Mouse (Mus musculus): ENCODE measurements around the gene Ano4.
"Not testable (repeated sequence)": the region's sequence is repeated elsewhere in the genome, so short reads cannot be mapped to it uniquely, and the experiment has no call there.

Gene Ano4

DNA sequence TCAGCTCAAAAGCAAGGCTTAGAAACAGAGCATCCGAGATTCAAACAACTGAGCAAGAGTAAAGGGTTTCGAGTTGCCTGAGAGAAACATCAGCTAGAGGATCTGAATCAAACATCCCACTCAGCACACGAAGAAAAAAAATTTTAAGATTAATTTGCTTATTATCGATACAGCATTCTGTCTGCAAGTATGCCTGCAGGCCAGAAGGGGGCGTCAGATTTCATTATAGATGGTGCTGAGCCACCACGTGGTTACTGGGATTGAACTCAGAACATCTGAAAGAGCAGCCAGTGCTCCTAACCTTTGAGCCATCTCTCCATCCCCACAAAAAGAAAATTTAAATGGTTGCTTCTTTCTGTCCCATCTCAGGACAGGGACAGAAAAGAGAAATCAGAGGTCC lies 223.2 kb downstream of the Ano4 start:
- no peak for DNase-seq (ENCODE audit: low spot score)

- DNase-seq (ENCODE audit: low spot score) = no peak
Measured at GRCm38 (mm10) chr10:89114381-89114780, 230.2 kb downstream of the Ano4 start.

DNA sequence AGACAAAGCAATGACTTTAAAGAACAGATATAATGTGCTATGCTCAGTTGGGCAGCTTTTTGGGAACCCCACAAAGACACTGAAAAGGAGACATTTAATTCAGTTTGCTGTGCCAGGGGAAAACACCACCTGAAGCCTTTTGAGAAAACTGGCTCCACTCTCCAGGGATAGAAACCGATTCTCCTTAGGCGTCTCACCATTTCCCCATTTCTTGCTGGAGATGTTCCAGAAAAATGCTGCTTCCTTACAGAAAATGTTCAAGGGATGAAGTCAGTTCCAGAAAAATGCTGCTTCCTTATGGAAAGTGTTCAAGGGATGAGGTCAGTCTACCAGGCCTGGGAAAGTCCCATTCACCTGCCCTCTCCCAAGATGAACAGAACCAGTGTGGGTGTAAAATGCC lies 233.1 kb downstream of the Ano4 start:
- DNase-seq (ENCODE audit: low spot score) = no peak

DNA sequence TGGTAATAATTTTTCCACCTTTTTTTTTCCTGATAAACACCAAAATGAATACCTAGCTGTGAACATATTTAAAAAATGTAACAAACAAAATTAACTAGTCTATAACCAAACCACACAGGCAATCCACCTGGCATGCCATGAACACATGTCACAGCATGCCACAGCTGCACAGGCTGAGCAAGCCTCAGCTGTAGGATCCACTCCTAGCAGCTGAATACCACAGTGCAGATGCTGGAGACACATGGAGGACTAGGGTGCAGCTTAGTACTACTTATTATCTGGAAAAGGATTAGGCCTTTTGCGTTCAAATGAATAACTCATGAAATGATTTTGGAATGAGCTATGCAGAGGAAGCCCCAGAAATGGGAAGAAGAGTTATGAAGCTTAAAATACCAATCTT lies 233.6 kb downstream of the Ano4 start:
- DNase-seq (ENCODE audit: low spot score) = no peak

- no peak for DNase-seq (ENCODE audit: low spot score)
Measured at GRCm38 (mm10) chr10:89103594-89103993, 241.0 kb downstream of the Ano4 start.

DNA sequence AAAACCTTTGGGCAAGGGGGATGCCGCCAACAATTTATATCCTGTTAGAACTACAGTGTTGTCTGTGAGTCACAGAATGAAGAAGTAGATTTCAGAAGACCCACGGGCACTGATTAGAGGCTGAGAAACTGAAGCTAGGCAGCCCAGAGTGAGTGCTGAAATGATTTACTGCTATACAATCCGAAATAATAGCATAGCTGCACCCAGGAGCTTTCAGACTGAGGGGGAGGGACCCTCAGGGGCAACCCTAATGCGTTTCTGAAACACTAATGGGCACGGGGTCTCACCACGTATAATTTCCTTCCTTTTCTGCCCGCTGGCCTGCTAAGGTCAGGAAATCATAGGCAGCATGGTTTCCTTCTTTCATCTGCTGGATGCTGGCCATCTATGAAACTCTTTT lies 242.5 kb downstream of the Ano4 start:
- no peak for DNase-seq (ENCODE audit: low spot score)

DNA sequence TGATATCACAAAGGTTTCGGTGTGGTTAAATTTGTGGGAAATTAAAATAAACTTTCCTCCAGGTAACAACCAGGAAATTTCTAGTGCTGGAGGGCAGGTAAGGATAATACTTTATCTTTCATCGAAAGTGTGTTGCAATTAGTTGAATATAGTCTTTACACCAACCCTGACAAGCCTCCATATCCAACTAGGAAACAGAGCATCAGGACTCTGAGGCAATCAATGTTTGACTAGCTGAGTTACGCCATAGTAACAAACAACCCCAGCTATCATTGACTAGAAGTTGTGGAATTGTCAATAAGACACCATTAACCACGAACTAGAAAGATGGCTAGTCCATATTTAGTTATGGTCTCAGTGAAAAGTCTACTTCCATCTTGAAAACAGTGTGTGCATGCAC lies 246.4 kb downstream of the Ano4 start:
- no peak for DNase-seq (ENCODE audit: low spot score)

DNA sequence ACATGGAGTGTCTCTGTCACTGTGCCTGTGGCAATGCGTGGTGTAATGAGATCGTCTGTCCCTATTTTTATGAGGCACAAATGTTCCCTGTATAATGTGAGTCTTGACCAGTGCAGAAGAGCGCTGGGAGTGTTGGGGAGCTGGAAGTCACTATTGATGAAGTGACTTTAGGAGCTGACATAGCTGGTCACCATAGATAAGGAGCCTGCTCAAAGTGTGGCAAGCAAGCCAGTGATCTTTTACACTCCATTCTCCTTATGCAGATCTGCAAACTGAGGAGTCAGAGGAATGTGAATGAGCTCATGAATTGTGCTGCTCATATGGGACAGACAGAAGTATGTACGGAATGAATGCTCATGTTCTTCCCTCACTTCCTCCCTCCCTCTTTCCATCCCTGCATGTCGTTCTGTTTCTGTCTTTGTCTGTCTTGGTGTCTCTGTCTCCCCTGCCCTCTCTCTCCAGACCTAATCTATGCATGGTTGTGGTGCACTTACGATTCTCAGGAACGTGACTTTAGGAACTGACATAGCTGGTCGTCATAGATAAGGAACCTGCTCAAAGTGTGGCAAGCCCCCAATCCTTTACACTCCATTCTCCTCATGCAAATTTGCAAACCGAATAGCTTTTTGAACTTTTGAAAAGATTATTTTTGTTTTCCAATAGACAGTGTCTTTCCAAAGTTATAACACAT lies 252.1 kb downstream of the Ano4 start:
- DNase-seq (ENCODE audit: low spot score) = no peak

GRCm38 (mm10) chr10:89077447-89077846 lies 267.1 kb downstream of the Ano4 start:
- DNase-seq (ENCODE audit: low spot score) = no peak

DNA sequence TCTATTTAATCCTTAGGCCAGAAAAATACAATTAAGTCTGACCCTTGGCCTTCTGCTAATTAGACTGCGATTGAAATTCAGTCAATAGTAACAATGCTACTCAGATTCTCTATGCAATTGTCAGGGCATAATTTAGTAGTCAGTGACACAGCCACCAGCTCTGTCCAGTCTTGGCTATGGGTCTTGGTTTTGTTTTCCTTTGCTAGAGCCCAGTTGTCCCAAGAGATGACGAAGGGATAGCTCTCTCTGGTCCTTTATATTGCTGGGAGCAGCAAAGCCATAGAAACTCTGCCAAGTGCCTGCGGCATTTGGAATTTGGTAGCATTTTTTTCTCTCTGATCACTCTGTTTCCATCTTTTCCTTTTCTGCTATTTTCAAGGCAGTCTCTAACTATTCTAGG lies 288.7 kb downstream of the Ano4 start:
- DNase-seq (ENCODE audit: low spot score) = no peak

GRCm38 (mm10) chr10:89044921-89045320 lies 299.6 kb downstream of the Ano4 start:
- DNase-seq (ENCODE audit: low spot score) = not testable (repeated sequence)

GRCm38 (mm10) chr10:89044166-89044565 lies 300.4 kb downstream of the Ano4 start:
- no peak for DNase-seq (ENCODE audit: low spot score)

- peak; percentile 10 for DNase-seq (ENCODE audit: low spot score)
Measured at GRCm38 (mm10) chr10:89018926-89019325, 325.6 kb downstream of the Ano4 start.

DNA sequence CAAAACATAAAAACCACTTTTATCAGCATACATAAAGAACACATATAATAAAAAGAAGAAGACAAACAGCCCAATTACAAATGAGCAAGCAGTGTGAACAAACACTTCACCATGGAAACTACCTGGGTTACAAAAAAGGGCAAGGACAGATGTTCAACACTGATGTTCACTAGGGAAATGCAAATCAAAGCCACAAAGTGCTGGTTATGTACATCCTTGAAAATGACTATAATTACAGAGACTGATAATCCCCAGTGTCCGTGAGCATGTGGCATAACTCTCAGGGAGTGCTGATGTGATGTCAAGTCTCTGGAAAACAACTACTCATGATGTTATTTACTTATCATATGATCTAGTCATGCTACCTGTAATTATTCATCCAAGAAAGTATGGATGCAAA lies 336.3 kb downstream of the Ano4 start:
- DNase-seq (ENCODE audit: low spot score) = no peak

GRCm38 (mm10) chr10:89004518-89004917 lies 340.0 kb downstream of the Ano4 start:
- DNase-seq (ENCODE audit: low spot score) = no peak

DNA sequence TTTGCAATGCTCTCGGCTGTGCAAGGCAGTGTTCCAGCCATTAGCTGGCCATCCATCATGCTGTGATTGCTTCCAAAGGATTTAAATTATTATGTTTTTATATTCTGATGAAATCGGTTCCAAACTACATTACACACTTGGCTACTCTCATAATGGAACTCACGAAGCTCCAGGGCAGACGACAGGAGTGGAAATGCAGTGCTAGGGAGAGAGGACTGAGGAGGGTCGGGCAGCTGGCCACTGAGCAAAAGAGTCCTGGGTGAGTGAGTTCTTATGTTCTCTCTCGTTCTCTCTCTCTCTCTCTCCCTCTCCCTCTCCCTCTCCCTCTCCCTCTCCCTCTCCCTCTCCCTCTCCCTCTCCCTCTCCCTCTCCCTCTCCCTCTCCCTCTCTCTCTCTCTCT lies 357.6 kb downstream of the Ano4 start:
- DNase-seq (ENCODE audit: low spot score) = no peak

DNA sequence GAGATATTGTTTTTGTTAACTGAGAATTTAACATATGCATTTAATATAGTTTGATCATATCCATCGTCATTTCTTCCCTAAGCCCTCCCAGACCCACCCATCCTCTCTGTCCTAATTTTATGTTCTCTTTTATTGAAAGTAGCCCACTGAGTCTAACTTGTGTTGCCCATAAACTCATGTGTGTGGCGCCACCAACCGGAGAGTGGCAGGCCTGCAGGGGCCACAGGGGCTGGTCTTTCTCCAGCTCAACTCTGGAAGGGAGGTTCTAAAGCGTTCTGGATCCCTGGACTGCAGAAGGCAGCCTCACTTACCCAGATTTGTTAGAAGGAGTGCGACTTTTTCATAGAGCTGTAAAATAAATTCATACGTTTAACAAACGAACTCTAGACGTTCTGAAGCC lies 361.1 kb downstream of the Ano4 start:
- DNase-seq (ENCODE audit: low spot score) = no peak

GRCm38 (mm10) chr10:88979451-88979850 lies 365.1 kb downstream of the Ano4 start:
- DNase-seq (ENCODE audit: low spot score) = no peak

- no peak for DNase-seq (ENCODE audit: low spot score)
Measured at GRCm38 (mm10) chr10:88978932-88979331, 365.6 kb downstream of the Ano4 start.

- DNase-seq (ENCODE audit: low spot score) = no peak
Measured at GRCm38 (mm10) chr10:88970951-88971725, 373.4 kb downstream of the Ano4 start.

DNA sequence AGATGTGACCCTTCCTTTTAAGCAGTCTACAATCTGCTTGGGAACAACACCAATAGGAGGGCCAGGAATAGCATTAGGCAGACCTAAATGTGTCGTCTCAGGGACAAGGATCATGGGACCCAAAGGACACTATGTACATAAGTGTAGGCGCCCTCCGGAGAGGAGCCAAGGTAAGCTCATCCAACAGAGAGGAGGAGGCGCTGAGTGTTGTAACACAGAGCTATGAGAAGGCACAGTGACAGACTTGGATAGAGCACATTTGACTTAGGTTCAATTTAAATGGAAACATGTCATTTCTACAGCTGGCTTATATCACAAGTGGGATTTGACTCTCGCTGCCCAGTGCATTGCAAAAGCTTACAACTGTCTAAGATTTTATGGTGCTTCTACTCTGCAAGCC lies 376.0 kb downstream of the Ano4 start:
- no peak for DNase-seq (ENCODE audit: low spot score)

- no peak for DNase-seq (ENCODE audit: low spot score)
Measured at GRCm38 (mm10) chr10:88960791-88961190, 383.8 kb downstream of the Ano4 start.

DNA sequence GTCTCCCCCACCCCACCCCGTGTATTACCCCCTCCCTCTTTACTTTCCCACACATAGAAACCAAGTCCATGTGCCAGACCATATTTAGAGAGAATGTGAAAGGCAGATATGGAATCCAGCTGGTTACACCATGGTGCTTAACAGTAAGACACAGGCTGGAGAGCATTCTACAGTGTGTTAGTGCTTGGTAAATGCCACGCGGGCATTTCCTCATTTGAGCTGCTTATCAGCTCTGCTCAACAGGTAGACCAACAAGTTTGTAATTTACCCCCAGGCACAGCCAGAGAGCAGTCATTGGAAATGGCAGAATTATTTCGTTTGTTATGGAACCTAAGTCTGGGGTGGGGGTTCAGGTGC lies 394.3 kb downstream of the Ano4 start:
- no peak for DNase-seq (ENCODE audit: low spot score)
